Mouse (Mus musculus): ENCODE results near the gene Efhb. TPM values are rescaled to one million over a fixed set of nuclear protein-coding genes. Genes with fewer than 3 reads are reported as not detected.

Gene Efhb
- total RNA-seq, 2 experiments from 2014 or later = 0.30 to 0.33 TPM

- no peak for DNase-seq (ENCODE audit: extremely low spot score in 1 of 2, low spot score in 1 of 2)
Observed at GRCm38 (mm10) chr17:53386863-53387262, 76.3 kb downstream of the Efhb start.

GRCm38 (mm10) chr17:53364111-53364510 is 99.0 kb downstream of the Efhb start:
- no peak for DNase-seq (ENCODE audit: extremely low spot score in 1 of 2, low spot score in 1 of 2)

Other genes with a start within 250 kb of the Efhb start
- gene Rab5a, start 15.9 kb upstream of the Efhb start, total RNA-seq (2021) = 100 to 1,000 TPM; 119 to 126 TPM
- not detected for gene Pp2d1, start 76.1 kb upstream of the Efhb start, total RNA-seq (2021)
- gene Kat2b, start 103.5 kb upstream of the Efhb start, total RNA-seq (2021) = 10 to 100 TPM; 14.8 to 16.9 TPM
- gene Sgo1, start 226.0 kb upstream of the Efhb start, total RNA-seq (2021) = under 1 TPM; 0.42 to 0.79 TPM